Mouse (Mus musculus) cortical plate, adult 2 months (tissue): ENCODE results near the gene Cmas.

Source experiments
- CTCF ChIP-seq: fragments of 200-500 bp; IDR thresholded peaks from 2 replicates; pipeline ENCODE4 v1.5.1; 2011; ENCODE audit warnings: mild to moderate bottlenecking, control low read depth, low read length; ENCODE audit not compliant: insufficient read depth; ENCODE audit errors: extremely low read depth
- POLR2A ChIP-seq: fragments of 200-500 bp; IDR thresholded peaks from 2 replicates; pipeline ENCODE4 v1.6.1; 2011; ENCODE audit warnings: mild to moderate bottlenecking, low read length, control low read depth; ENCODE audit not compliant: insufficient read depth; ENCODE audit errors: extremely low read depth

DNA sequence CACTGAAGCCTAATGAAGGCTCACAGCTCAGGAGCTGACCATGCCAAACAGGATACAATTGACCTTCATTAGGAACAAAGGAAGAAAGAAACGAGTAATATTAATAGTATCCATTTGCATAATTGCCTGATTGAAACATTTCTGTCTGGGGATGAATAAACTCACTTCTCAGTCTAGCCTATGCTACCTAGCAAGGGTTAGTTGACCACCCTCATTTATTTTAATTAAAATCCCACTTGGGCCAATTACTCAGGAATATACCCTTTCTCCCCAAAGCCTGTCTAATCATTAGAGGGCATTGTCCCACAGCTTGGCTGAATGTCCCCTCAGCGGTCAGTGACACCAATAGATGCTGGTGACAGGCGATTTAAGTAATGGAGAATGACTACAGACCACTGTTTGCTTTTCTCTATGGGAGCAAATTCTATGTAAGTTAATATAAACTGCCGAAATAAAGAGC, 24.1 kb downstream of the Cmas start:
- no peak for TF ChIP-seq POLR2A
- no peak for TF ChIP-seq CTCF
